Mouse (Mus musculus) thymus, adult 2 months (tissue): ENCODE measurements at regions not wholly inside any gene's neighbourhood (a gene's known extent, or its start where the extent isn't known, plus 50 kb on each side); places are given as distances from the start of the nearest gene placed in this dataset.

ENCODE experiments used
- DNase-seq: peaks from one replicate; pipeline ENCODE4 v3.0.0; 2021
- H3K27ac ChIP-seq: fragments of 200-500 bp; 2 replicates; pipeline ENCODE4 v1.5.1; 2012; ENCODE audit warnings: low read length, control low read depth; ENCODE audit not compliant: control insufficient read depth, insufficient read depth
- H3K27me3 ChIP-seq: fragments of 200-500 bp; 2 replicates; pipeline ENCODE4 v1.6.1; 2012; ENCODE audit warnings: mild to moderate bottlenecking, low read length, moderate library complexity, mixed read lengths; ENCODE audit not compliant: control insufficient read depth, insufficient read depth
- H3K36me3 ChIP-seq: fragments of 200-500 bp; 2 replicates; pipeline ENCODE4 v1.6.1; 2012; ENCODE audit warnings: mild to moderate bottlenecking, low read length, moderate library complexity; ENCODE audit not compliant: control insufficient read depth, insufficient read depth
- H3K4me1 ChIP-seq: fragments of 200-500 bp; replicated peaks from 2 replicates; pipeline ENCODE4 v1.6.1; 2012; ENCODE audit warnings: low read length; ENCODE audit not compliant: control insufficient read depth, insufficient read depth
- H3K4me3 ChIP-seq: fragments of 200-500 bp; 2 replicates; pipeline ENCODE4 v1.5.1; 2012; ENCODE audit warnings: mild to moderate bottlenecking, low read length, control low read depth, moderate library complexity; ENCODE audit not compliant: control insufficient read depth, insufficient read depth
- CTCF ChIP-seq: fragments of 200-500 bp; IDR thresholded peaks from 2 replicates; pipeline ENCODE4 v1.5.1; 2012; ENCODE audit warnings: mild to moderate bottlenecking, control low read depth, low read length, moderate library complexity, borderline replicate concordance; ENCODE audit not compliant: control insufficient read depth, poor library complexity, insufficient read depth; ENCODE audit errors: extremely low read depth
- POLR2A ChIP-seq: fragments of 200-500 bp; IDR thresholded peaks from 2 replicates; pipeline ENCODE4 v1.6.1; 2012; ENCODE audit warnings: mild to moderate bottlenecking, low read length, control low read depth, moderate library complexity; ENCODE audit not compliant: control insufficient read depth, poor library complexity, insufficient read depth; ENCODE audit errors: extremely low read depth
- WGBS: fragments of 180-500 bp; shearing (Covaris S2); methylation state at CpG from one replicate; pipeline ENCODE4 v1.1.7; 2018; 5-methylcytosine and 5-hydroxymethylcytosine counted together

DNA sequence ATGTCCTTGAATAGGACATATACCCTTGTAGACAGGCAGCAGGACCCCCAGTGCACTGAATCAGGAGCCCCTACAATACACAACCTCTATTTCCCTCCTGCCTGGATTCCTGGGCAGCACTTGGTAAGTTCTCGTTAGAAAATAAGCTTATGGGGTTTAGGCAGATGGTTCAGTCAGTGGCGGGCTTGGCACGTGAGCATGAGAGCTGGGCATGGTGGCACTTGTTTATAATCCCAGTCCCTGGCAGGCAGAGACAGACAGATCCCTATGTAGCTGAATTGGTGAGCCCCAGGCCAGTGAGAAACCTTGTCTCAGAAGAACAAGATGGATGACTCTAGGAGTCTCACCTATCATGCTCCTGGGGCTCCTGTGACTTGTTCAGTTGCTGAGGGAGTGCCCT is 198.9 kb downstream of the Gadd45g start:
- H3K27me3 ChIP-seq = no peaks in the 10 kb centered on the region
- no peak for DNase-seq
- TF ChIP-seq POLR2A (no peak), CTCF (no peak)
- no peak overlapping the region for H3K27ac ChIP-seq
- H3K4me1 ChIP-seq = peaks cover 10% of the 10 kb centered on the region
- no peak overlapping the region for H3K4me3 ChIP-seq
- WGBS = 98% methylated on average over 3 of the region's 3 CpGs
- no peaks in the 10 kb centered on the region for H3K36me3 ChIP-seq

DNA sequence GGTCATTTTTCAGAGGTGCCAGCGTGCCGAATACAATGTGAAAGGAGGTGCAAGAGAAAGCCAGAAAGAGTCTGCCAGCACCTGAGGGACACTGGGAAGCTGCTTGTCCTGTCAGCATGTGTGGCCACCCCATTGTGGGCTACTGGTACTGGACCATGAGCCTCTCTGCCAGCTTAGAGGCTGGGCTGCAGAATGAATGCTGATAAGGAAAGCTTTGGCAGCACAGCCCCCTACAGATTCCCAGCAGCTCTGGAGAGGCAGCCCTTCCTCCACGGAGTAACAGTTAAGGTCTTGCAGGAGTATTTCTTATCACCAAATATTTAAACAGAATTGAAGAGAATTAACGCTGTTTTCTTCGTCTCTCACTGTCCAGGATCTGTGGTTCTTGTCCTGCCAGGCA is 199.5 kb downstream of the Gadd45g start:
- Histone ChIP-seq H3K27ac (no peak overlapping the region), H3K27me3 (no peaks in the 10 kb centered on the region), H3K4me3 (no peak overlapping the region), H3K4me1 (peaks cover 10% of the 10 kb centered on the region), H3K36me3 (no peaks in the 10 kb centered on the region)
- DNase-seq = no peak
- WGBS = 96% methylated on average over 5 of the region's 5 CpGs
- TF ChIP-seq POLR2A = no peak
- no peak for TF ChIP-seq CTCF

DNA sequence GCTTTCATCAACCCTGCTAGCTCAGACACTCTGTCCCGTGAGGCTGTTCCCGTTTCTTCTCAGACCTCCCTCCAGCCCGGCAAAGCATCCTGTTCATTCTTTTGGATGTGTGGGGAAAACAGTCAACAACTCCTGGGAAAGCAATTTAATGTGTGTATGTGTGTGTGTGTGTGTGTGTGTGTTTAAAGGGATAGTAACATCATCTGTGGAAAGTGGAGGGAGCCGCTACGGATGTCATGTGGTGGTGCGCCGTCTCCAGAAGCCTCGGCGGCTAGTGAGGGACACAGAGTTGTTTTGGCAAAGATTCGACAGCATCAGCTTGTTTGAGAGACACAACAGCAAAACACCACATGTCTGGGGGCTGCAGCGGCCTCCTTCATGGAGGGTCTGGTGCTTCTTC is 200.2 kb downstream of the Gadd45g start:
- peaks cover 4% of the 10 kb centered on the region for H3K4me1 ChIP-seq
- H3K27ac ChIP-seq = no peak overlapping the region
- no peak overlapping the region for H3K4me3 ChIP-seq
- TF ChIP-seq POLR2A = no peak
- no peak for TF ChIP-seq CTCF
- DNase-seq = no peak
- WGBS = 87% methylated on average over 11 of the region's 11 CpGs
- H3K36me3 ChIP-seq = no peaks in the 10 kb centered on the region
- no peaks in the 10 kb centered on the region for H3K27me3 ChIP-seq

DNA sequence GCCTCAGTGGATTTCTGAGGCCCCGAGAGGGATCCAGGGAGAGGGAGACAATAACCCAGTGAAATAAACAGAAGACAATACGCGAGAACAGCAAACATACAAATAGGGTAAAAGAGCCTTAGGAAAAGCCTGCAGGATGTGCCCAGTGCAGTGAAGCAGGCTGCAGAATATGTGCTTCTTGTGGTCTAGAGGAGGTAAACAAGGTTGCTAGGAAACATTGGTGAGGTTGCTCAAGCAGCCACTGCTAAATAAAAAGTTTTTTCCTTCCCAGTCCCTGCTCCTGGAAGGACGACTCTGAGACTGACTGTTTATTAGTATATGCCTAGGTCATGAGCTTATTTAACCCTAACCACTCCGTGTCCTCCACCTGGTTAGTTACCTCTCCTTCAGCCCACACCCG is 201.5 kb downstream of the Gadd45g start:
- Histone ChIP-seq H3K4me1 (peaks cover 3% of the 10 kb centered on the region; the same call in 1 of the 2 replicates), H3K27ac (no peak overlapping the region), H3K36me3 (no peaks in the 10 kb centered on the region), H3K27me3 (no peaks in the 10 kb centered on the region), H3K4me3 (no peak overlapping the region)
- DNase-seq = no peak
- WGBS = 77% methylated on average over 6 of the region's 6 CpGs
- no peak for TF ChIP-seq POLR2A
- TF ChIP-seq CTCF = no peak

DNA sequence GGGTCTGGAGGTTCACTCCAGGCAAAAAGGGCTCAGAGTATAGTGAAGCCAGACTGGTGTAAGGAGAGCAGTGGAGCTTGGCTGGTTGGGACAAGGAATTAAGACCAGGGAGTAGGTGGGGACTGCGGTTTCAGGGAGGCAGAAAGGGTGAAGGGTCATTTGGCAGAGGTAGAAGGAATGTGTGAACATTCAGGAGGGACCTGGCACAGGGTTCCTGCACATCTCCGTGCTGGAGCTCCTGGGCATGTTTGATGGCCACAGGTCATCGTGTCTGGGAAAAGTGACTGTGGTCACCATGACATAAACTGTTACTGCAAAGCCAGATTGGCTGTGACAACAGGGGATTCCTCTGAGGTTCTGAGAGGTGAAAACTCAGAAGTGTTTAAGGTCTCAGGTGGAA is 202.3 kb downstream of the Gadd45g start:
- WGBS = 96% methylated on average over 3 of the region's 3 CpGs
- H3K4me1 ChIP-seq = peaks cover 3% of the 10 kb centered on the region; the same call in 1 of the 2 replicates
- DNase-seq = no peak
- no peak for TF ChIP-seq POLR2A
- no peak for TF ChIP-seq CTCF
- no peaks in the 10 kb centered on the region for H3K36me3 ChIP-seq
- no peaks in the 10 kb centered on the region for H3K27me3 ChIP-seq
- no peak overlapping the region for H3K27ac ChIP-seq
- H3K4me3 ChIP-seq = no peak overlapping the region

DNA sequence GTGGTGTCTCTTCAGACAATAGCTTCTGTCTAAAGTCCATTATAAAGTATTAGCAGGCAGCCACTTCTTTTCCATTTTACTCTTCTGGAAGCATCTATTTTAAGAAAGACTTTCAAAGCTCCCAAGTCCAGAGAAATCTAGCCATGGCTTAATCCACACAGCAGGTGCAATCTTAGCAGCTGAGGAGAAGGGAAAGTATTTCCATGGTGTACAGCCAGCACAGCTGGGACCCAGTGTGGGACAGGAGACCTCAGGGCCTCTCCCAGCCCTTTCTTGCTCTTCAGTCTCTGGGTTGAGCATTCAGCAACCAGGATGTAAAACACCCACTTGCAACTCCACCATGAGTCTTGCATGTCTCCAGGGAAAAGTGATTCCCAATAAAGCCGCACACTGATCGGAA is 202.8 kb downstream of the Gadd45g start:
- peaks cover 3% of the 10 kb centered on the region; the same call in 1 of the 2 replicates for H3K4me1 ChIP-seq
- WGBS = 99% methylated on average over 2 of the region's 2 CpGs
- no peak overlapping the region for H3K4me3 ChIP-seq
- no peak overlapping the region for H3K27ac ChIP-seq
- no peaks in the 10 kb centered on the region for H3K27me3 ChIP-seq
- no peaks in the 10 kb centered on the region for H3K36me3 ChIP-seq
- no peak for TF ChIP-seq CTCF
- TF ChIP-seq POLR2A = no peak
- DNase-seq = no peak

DNA sequence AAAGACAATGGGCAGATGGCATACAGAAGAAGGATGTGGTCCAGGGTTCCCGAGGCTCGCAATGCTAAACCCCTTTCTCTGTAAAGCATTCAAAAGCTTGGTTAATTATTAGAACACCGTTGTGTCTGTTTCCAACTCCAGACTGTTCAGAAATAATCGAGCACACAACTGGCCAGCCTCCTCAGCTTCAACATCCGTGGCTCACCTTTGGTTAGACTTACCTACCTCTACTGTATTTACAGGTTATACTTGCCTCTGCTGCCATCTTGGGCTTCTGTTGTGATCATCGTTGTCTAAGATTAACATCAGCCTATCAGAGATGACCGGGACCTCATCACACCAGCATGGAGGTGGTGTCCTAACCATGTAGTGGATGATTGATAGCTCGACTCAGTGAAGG is 209.3 kb downstream of the Gadd45g start:
- Histone ChIP-seq H3K4me3 (no peak overlapping the region), H3K27me3 (no peaks in the 10 kb centered on the region), H3K4me1 (peaks cover 8% of the 10 kb centered on the region), H3K27ac (no peak overlapping the region), H3K36me3 (no peaks in the 10 kb centered on the region)
- WGBS = 93% methylated on average over 8 of the region's 8 CpGs
- TF ChIP-seq POLR2A (no peak), CTCF (no peak)
- no peak for DNase-seq
